Mouse (Mus musculus): ENCODE data around the gene Cry2.

- no peak for TF ChIP-seq GATA1 (IDR thresholded peaks at IDR 0.05; ENCODE audit: low read length)
- no peak for TF ChIP-seq TAL1 (IDR thresholded peaks at IDR 0.05; ENCODE audit: low read length)
These were observed 12.0 kb upstream of the Cry2 start for GRCm38 (mm10) chr2:92445890-92446289.
